Mouse (Mus musculus) liver, adult 2 months (tissue): ENCODE results near the gene Pmm2.

Experiments used
- CTCF ChIP-seq: fragments of 200-500 bp; IDR thresholded peaks from 2 replicates; pipeline ENCODE4 v1.5.1; 2011; ENCODE audit warnings: low read depth, low read length, control low read depth
- POLR2A ChIP-seq: fragments of 200-500 bp; IDR thresholded peaks from 2 replicates; pipeline ENCODE4 v1.6.1; 2011; ENCODE audit warnings: low read length, control low read depth; ENCODE audit not compliant: insufficient read depth; ENCODE audit errors: extremely low read depth

- TF ChIP-seq CTCF (no peak), POLR2A (no peak)
These were observed 632 bp upstream of the Pmm2 start for GRCm38 (mm10) chr16:8636867-8637216.
